Mouse (Mus musculus) thymus, postnatal 14 days (tissue): ENCODE data around the gene Prph2.

Experiments used
- DNase-seq: peaks from one replicate; pipeline ENCODE4 v3.0.0; 2021

The Prph2 gene

DNA sequence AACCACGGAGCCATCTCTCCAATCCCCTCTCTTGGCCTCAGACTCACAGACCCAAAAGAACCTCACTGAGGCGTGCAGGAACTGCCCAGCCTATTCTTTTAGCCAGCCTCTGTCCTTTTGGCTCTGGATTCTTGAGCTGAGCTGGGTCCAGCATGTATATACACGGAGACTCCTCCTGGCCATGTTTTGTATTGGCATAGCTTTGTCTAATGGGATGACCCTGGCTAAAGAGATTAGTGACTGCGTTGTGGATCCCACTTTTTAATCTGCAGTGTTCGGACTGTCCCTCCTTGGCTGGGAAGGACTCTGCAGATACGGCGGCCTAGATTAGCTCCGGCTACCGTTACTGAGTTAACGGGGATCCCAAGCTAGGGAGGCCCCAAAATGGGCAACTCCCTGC lies at the start of gene Prph2:
TSS of gene Prph2 (plus strand) at position 274 of the 400 bp plus-strand sequence.
- no peak for DNase-seq

DNA sequence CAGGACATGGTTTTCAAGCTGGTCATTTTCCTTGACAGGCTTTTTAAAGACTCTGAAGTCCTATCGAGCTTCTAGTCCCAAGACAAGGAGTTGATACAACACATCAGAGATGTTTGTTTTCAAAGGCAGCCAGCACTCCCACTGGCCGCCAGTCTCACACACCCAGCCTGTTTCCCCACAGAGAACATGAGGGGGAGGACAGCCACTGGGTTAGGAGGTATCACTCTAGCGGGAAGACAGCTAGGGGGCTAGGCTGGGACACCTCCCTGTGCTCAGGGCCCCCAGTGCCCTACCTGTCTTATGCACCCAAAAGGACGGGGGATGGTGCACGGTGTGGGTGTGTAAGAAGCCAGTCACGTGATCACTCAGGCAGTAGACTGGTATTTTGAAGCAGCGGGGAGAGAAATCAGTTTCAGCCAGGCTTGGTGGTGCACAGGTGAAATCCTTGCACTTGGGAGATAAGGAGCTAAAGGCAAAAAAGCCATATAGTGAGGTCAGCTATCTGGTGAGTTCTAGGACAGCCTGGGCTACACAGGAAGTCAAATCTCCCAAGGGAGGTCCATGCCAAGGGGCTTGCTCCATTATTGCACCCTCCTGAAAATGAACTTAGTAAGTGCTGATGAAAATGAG lies 45.6 kb upstream of the Prph2 start:
- DNase-seq: no peak

- DNase-seq: no peak
These were observed 43.4 kb upstream of the Prph2 start for GRCm38 (mm10) chr17:46866836-46867235.

- peak; percentile 72 for DNase-seq
These were observed 40.0 kb upstream of the Prph2 start for GRCm38 (mm10) chr17:46870204-46870798.

GRCm38 (mm10) chr17:46870913-46871312 lies 39.3 kb upstream of the Prph2 start:
- peak; percentile 32 for DNase-seq

DNA sequence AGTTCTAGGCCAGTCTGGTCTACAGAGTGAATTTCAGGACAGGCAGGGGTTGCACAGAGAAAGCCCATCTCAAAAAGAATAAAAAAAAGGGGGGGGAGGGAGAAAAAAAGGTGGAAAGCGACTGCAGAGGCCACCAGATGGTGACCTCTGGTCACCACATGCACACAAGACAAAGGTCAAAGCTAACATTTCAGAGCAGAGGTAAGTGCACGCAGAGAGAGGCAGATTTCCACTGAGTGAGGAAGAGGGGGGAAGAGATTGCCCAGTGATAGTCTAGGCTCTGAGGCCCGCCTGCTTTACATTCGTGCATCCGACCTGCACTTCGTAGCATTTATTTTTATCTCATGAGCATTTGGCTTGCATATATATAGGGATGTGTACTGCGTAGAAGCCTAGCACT lies 37.5 kb upstream of the Prph2 start:
- no peak for DNase-seq

DNA sequence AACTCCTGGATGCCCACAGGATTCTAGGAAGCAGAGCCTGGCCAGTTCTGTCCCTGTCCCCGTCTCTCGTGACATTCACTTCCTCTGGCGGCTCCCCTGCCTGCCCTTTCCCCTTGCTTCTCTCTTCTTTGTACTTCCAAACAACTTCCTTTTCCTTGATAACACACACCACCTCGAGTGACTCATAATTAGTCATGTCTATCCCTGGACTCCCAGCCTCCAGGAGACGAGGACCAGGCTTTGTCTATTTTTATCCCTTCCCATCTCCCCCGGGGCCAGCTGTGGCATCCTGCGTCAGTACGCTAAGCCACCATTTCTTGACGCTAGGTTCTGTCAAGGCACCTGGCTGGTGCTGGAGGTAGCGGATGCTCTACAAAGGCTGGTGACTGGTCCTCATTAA lies 36.1 kb upstream of the Prph2 start:
- no peak for DNase-seq

DNA sequence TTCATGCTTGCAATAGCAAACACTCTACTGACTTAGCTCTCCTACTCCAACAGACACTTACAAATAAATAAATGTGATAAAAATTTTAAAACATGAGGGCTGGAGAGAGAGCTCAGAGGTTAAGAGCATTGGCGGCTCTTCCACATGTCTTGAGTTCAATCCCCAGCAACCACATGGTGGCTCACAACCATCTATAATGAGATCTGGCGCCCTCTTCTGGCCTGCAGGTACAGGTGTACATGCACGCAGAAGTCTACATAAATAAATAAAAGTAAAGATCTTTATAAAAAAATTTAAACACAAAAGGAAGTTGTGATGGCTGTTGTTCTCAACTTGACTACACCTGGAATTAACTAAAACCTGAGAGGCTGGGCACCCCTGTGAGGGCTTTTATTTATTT lies 34.6 kb upstream of the Prph2 start:
- peak; percentile 46 for DNase-seq

- no peak for DNase-seq
These were observed 33.8 kb upstream of the Prph2 start for GRCm38 (mm10) chr17:46876371-46876950.

DNA sequence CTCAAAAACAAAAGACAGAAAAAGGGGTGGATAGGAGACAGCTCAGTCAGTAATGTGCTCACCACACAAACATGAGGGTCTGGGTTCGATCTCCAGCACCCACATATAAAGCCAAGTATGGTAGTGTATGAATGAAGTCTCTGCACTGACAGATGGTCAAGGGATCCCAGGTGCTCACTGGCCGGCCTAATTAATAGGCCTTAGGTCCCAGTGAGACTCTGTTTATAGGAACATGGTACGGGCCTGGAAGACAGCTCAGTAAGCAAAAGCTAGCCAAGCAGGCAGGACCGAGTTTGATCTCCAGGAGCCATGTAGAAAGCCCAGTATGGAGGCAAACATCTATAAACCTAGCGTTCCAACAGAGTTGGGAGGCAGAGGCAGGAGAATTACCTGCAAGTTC lies 33.2 kb upstream of the Prph2 start:
- no peak for DNase-seq

- no peak for DNase-seq
These were observed 30.4 kb upstream of the Prph2 start for GRCm38 (mm10) chr17:46879841-46880311.

DNA sequence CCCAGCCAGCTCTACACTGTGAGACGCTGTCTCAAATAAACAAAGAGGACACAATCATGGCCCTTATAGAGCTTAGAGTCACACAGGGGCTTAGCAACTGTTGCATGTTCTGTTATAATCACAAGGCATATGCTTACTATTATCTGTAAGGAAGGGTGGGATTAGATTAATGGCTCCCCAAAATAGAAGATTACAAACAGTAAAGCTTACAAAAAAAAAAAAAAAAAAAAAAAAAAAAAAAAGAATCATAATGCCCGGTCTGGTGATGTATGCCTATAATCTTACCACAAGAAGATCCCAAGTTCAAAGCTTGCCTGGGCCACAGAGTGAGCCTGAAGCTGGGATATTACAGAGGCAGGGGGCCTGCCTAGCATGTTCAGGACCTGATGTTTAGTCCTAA lies 29.9 kb upstream of the Prph2 start:
- DNase-seq: no peak

DNA sequence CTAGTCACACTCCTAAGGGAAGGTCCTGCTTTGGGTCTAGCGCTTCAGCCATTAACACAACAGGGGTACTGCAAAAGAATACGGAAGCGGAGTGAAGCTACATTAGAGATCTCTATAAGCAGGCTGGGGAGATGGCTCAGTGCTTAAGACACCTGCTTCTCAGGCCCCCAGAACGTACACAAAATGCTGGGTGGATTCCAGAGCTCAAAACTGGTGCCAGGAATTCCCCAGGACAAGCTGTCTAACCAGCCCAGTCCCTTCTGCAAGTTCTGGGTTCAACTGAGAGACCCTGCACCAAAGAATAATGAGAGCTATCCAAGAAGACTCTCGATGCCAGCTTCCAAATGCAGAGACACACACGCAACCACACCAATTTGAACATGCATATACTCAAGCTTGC lies 28.5 kb upstream of the Prph2 start:
- DNase-seq: no peak

DNA sequence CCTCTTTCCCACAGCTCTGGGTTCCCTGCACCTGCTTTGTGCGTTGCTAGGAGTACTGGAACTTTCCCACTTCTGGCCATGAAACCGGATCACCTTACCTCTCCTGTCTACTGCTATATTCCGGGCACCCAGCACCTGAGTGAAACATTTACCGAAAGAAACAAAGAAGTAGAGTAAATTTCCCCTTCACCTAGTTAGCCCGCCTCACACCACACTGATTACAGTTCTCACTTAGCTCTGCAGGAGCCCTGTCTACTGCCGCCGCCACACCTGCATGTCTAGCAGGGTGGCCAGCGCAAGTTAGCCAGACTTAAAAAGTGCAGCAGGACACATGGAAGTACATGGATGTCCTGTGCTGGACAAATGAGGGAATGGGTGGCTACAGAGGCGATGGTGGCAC lies 27.2 kb upstream of the Prph2 start:
- no peak for DNase-seq

GRCm38 (mm10) chr17:46884766-46885165 lies 25.5 kb upstream of the Prph2 start:
- no peak for DNase-seq

- DNase-seq: no peak
These were observed 24.9 kb upstream of the Prph2 start for GRCm38 (mm10) chr17:46885218-46885909.

- no peak for DNase-seq
These were observed 24.2 kb upstream of the Prph2 start for GRCm38 (mm10) chr17:46885910-46886643.

GRCm38 (mm10) chr17:46888511-46889212 lies 21.6 kb upstream of the Prph2 start:
- peak; percentile 66 for DNase-seq

GRCm38 (mm10) chr17:46889450-46890084 lies 20.7 kb upstream of the Prph2 start:
- peak; percentile 73 for DNase-seq

DNA sequence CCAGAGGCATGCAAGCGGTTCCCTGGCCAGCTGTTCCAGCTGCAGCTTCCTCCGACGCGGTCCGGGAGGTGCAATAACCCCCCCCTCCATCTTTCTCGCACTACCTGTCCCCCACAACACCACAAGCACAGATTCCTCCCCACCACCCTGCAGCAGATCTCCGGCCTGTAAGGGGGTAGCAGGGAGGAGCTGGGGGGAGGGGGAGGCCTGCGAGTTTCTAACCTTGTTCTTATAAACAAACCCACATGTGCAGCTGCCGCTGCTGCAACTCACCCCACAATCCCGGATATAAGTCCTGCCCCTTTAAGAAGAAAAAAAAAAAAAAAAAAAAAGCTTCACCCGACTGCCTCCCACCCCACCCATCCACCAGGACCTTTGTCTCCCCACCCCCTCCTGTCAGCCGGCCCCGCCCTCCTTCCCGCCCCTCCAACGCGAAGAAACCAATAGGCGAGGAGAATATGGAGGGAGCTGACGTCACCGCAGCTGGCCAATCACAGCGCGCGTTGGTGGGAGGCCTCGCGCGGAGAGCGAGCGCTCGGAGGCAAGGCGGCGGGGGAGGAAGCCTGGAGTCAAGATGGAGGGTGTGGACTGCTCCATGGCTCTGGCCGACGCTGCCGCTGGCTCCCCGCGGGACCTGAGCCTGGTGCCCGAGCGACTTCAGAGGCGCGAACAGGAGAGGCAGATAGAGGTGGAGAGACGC lies 20.0 kb upstream of the Prph2 start, which contains the start of gene Tbcc:
TSS of gene Tbcc (plus strand) at position 569 of the 700 bp plus-strand sequence.
- peak; percentile 97 for DNase-seq
